Mouse (Mus musculus) B cell, adult 2 months (primary cell): ENCODE data around the gene Letmd1.

Experiments used
- DNase-seq, 2 experiments: peaks; one replicate each; pipeline ENCODE4 v3.0.0; 2022

Letmd1 gene

GRCm38 (mm10) chr15:100468295-100469188, at the start of gene Letmd1:
Letmd1 (plus strand) TSS chr15:100469023.
- peak; percentile 90 for DNase-seq

GRCm38 (mm10) chr15:100419311-100419710, 49.5 kb upstream of the Letmd1 start:
- no peak for DNase-seq

- no peak for DNase-seq
These were observed 48.7 kb upstream of the Letmd1 start for GRCm38 (mm10) chr15:100419901-100420745.

DNA sequence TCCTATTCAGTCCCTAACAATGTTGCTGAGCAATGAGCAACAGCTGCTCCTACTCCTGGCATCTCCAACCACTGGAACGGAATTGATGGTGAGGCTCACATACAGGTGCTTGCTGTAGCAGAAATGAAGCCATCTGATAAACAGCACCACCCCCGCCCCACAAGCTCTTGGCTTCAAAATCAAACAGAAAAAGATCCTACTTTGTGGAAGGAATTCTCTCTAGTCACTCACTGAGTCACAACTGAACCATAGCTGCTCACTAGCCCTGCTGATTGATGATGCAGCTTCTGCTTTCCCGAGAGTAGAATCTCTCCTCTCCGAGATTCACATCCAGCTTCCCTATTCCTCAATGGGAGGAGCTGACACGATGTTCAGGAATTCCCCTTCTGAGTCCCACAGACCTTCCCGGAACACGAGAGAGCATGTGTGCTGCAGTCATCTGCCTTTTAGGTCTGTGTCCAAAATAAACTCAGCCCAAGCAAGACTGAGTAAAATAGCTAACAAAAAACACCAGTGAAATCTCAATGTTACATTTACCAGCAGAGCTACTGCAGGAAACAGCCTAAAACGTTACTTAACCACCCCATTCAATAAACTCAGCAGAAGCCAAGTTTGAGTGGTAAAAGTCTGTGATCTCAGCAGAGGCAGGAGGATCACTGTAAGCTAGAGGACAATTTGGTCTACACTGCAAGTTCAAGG, 47.6 kb upstream of the Letmd1 start:
- DNase-seq: no peak

DNA sequence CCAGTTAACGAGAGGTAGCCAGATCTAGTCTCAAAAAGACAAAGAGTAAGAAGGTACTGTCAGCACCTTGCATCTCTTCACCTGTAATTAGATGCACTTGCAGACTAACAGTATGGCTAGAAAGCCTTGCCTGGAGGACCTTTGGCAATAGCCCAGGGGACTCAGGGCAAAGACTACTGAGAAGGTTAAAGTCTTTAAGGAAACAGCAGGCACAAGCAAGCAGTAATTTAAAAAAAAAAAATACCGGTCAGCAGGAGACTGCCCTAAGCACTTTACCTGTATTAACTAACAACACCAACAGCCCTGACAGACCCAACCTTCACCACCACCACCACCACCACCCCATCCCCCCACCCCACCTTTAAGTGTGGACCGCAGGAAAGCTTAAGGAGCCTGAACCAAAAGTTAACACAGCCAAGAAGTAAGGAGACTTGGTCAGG, 47.0 kb upstream of the Letmd1 start, which contains the start of gene Gm5475:
Gene Gm5475 (plus strand): TSS at position 390 of the 440 bp plus-strand sequence.
- DNase-seq: peak in 1 of 2 experiments; percentile 3

GRCm38 (mm10) chr15:100422476-100422875, 46.3 kb upstream of the Letmd1 start:
- no peak for DNase-seq

GRCm38 (mm10) chr15:100422899-100423860, 45.6 kb upstream of the Letmd1 start:
- peak; percentile 89 for DNase-seq

DNA sequence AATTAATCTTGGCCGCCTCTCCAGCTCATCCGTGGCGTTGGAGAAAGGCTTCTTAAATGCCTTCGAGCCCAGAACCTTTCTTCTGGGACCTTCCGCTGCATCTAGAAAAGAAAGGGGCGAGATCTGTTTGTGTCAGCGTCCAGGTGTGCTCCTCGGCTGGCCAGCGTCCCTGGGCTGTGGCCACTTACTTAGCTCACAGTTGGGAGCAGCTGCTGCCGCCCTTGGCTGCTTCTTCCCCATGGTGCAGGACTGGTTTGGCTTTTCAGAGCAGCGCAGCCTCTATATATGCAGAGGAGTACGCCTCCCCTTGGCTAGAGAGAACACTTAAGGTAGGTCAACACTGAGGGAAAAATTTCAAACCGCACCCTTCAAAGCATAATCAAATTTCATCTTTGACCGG, 44.9 kb upstream of the Letmd1 start:
- peak; percentile 13 to 18 for DNase-seq

- DNase-seq: peak; percentile 28
These were observed 44.3 kb upstream of the Letmd1 start, which contains the start of gene Slc11a2 for GRCm38 (mm10) chr15:100424396-100425122. Slc11a2 (minus strand) TSS chr15:100425072.

DNA sequence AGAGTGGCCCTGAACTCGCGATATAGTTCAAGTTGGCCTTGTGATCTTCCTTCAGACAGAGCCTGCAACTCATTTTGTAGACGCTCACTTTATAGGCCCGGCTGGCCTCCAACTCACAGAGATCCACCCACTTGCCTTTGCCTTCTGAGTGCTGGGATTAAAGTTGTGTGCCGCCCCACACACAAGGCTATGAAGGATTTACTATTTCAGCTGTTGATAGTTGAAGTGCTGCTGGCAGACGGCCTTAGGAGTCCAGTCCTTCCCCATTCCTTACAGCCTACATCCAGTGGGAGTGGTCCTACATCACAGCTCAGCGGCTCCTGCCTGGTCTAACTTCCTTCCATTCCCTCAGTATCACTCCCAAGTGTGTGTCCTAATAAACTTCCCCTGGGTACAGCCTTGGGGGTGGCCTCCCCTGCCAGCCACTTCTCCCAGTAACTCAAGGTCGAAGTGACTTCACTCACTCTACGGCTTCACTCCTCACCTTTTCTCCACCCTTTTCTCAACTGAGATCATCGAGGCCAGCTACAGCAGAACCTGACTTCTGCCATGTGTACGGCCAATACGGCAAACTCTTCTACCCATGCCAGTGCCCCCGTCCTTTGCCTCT, 40.4 kb upstream of the Letmd1 start:
- DNase-seq: no peak

DNA sequence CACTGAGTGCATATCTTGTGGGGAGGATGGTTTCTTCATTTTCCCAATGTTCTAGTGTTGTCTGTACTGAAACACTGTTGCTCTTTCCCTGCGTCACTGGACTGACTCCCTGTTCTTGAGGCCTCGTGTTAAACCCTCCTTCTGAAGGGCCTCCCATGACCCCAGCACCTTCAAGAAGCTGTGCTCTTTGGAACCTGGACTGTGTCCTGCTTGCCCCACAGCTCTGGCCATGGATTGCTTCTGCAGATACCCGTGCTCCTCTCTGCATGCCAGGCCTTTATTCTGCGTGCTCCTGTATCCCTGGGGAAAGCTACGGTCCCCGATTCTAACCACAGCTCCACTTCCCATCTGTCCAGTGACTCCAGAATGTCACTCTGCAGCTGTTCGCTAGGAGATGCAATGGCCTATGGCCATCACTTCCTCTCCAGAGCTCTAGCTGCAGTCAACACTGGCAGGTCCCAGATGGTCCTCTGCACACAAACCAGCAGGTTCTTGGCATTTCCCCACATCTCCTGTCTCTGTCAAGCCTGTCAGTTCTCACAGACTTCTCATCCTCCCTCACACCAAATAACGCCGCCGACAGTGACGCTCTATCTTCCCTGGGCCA, 38.8 kb upstream of the Letmd1 start:
- DNase-seq: no peak

DNA sequence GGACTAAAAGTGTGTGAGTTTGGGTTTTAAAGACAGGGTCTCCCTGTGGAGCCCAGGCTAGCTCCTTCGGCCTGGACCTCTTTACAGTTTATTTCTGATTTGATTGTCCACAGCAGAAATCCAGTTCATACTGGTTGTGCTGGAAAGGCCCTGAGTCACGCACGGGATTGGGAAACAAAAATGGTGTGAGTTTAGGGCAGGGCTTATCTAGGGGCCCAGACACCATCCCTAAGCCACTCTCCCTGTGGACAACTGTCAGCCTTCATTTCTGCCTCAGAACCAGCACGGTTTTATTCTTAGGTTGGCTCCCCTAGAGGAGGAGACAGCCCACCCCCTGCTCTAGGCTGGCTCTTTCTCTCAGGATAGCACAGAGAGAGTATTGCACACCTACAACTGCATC, 35.6 kb upstream of the Letmd1 start:
- no peak for DNase-seq

DNA sequence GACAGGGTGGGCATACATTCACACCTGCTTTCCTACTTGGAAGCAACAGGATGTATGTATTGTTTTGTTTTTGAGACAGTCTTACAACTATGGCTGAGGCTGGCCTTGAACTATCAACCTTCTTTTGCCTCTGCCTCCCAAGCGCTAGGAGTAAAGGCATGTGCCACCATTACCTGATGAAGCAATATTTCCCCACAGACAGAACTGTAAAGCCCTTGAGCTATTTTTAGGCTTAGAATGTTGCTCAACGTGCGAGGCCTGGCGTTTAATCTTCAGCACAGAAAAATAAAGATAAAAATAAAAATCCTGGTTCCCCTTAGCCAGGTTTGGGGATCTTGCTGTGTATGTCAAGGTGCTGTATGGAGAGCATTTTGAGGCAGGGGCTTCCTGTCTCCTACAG, 32.7 kb upstream of the Letmd1 start:
- no peak for DNase-seq

DNA sequence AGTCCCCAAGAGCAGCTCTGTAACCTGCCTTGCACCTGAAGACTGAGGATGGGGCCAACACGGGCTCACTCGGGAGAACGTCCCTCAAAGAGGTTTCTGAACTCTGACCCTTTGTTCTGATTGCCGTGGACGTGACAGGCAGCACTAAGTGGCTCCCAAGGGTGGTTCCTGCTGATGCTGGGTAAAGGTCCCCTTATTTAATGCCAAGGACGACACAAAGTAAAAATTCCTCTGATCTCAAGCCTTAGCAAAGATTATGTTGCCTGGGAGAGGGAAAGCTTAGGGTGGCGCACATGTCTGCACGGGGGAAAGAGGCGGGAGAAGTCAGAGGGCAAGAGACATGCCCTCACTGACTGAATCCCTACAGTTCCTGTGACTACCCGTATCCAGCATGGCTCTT, 32.3 kb upstream of the Letmd1 start:
- no peak for DNase-seq

GRCm38 (mm10) chr15:100443126-100443922, 25.5 kb upstream of the Letmd1 start:
- DNase-seq: peak; percentile 78 to 81

DNA sequence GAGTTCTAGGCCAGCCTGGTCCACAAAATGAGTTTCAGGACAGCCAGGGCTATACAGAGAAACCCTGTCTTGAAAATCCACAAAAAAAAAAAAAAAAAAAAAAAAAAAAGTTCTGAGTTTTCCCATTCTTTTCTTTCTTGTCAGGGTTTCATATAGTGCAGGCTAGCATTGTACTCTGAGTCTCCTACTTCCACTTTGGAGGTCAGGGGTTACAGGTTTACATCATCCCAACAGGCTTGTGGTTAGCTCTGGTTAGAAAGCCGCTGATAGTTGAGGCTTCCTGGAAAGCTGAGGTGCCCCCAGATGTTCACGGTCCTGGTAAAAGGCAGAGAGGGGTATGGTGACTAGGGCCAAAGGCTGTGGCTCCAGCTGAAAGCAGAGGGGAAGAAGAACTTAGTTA, 21.9 kb upstream of the Letmd1 start:
- no peak for DNase-seq

- DNase-seq: no peak
These were observed 20.3 kb upstream of the Letmd1 start for GRCm38 (mm10) chr15:100448572-100448971.

GRCm38 (mm10) chr15:100449495-100449894, 19.3 kb upstream of the Letmd1 start:
- peak in 1 of 2 experiments; percentile 19 for DNase-seq

DNA sequence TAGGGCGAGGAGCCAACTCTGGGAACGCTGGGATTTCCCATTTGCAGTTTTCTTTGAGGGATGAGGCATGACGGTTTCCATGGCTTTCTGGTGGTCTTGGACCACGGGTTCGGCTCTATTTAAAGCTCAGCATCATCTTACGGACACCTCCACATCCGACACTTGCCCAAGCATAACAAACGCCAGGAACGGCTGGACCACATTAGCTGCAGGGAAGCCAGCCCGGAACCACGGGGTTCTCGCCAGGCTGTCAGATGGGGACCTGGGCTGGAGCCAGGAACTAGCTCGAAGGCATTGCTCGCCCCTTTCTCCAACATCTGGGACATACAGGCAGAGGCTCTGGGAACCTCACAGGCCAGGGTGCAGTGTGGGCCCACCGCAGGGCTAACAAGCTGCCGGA, 17.6 kb upstream of the Letmd1 start:
- DNase-seq: no peak
